Mouse (Mus musculus) kidney, adult 2 months (tissue): ENCODE measurements around the gene Gm11042. TPM values are rescaled to one million over a fixed set of nuclear protein-coding genes. Genes with fewer than 3 reads are reported as not detected.

Experiments
- DNase-seq: peaks from one replicate; pipeline ENCODE4 v3.0.0; 2021
- H3K27ac ChIP-seq: fragments of 200-500 bp; 2 replicates; pipeline ENCODE4 v1.5.1; 2012; ENCODE audit warnings: low read depth, low read length, control low read depth, inconsistent platforms; ENCODE audit not compliant: insufficient read depth
- H3K27me3 ChIP-seq: fragments of 200-500 bp; replicated peaks from 2 replicates; pipeline ENCODE4 v1.6.1; 2012; ENCODE audit warnings: mild to moderate bottlenecking, moderate library complexity, low read length, inconsistent platforms; ENCODE audit not compliant: control insufficient read depth, insufficient read depth
- H3K36me3 ChIP-seq: fragments of 200-500 bp; 2 replicates; pipeline ENCODE4 v1.6.1; 2012; ENCODE audit warnings: mild to moderate bottlenecking, moderate library complexity, low read length, inconsistent platforms; ENCODE audit not compliant: control insufficient read depth, insufficient read depth
- H3K4me1 ChIP-seq: fragments of 200-500 bp; 2 replicates; pipeline ENCODE4 v1.6.1; 2011; ENCODE audit warnings: low read length; ENCODE audit not compliant: control insufficient read depth, insufficient read depth
- H3K4me3 ChIP-seq: fragments of 200-500 bp; 2 replicates; pipeline ENCODE4 v1.5.1; 2011; ENCODE audit warnings: mild to moderate bottlenecking, low read depth, low read length, control low read depth; ENCODE audit not compliant: insufficient read depth
- CTCF ChIP-seq: fragments of 200-500 bp; conservative IDR thresholded peaks from 2 replicates; pipeline ENCODE4 v1.5.1; 2011; ENCODE audit warnings: low read depth, mild to moderate bottlenecking, control low read depth, low read length, moderate library complexity, mixed read lengths; ENCODE audit not compliant: insufficient read depth, insufficient read length
- POLR2A ChIP-seq: fragments of 200-500 bp; IDR thresholded peaks from one replicate; pipeline ENCODE4 v1.6.1; 2011; ENCODE audit warnings: low read depth, low read length, control low read depth
- whole genome bisulfite sequencing: fragments of 180-500 bp; shearing (Covaris S2); methylation state at CpG from one replicate; pipeline ENCODE4 v1.1.7; 2018; 5-methylcytosine and 5-hydroxymethylcytosine counted together
- polyA plus RNA-seq: library from polyadenylated mRNA; depleted of rRNA; stranded (reverse); fragments of >200 nt; gene quantifications from 2 replicates; pipeline ENCODE4 v1.2.3, GENCODE M21; 2012; rRNA removed

Gm11042 gene
- not detected in 2 replicates for polyA plus RNA-seq

DNA sequence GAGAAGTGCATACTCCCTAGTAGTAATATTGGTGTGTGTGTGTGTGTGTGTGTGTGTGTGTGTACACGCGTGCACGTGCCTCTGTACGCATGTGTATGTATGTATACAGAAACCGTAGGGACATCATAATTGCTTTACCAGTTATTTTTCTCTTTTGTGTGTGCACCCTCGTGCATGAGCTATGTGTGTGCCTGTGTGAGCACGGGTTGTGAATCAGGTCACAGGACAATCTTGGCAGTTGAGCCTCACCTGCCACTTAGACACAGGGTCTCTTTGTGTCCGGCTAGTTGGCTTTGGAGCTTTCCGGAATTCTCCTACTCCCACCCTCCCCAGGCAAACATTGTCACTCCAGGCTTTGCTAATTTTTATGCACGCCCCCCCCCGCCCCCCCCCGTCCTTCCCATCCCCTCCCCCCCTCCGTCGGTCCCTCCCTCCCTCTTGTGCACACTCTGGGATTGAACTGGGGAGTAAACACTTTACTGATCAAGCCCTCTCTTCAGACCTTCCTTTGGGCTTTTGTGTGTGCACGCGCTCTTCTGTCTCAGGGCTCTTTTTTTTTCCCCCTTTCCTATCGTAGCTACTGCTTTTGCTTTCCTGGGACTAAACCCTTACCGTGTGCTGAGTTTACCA lies at the start of gene Gm11042:
Gm11042 (minus strand) TSS at position 51 of the 630 bp plus-strand sequence.
- TF ChIP-seq POLR2A: no peak
- no peak for TF ChIP-seq CTCF
- Histone ChIP-seq H3K4me3 (peak within 1 kb of the TSS; percentile 40), H3K27me3 (no peaks in the 10 kb centered on the region), H3K27ac (no peak within 1 kb of the TSS), H3K36me3 (no peaks in the 10 kb centered on the region), H3K4me1 (no peaks in the 10 kb centered on the region)
- WGBS: 24% methylated on average over 18 of the region's 18 CpGs
- DNase-seq: no peak

GRCm38 (mm10) chr12:74364477-74364876 lies 48.3 kb upstream of the Gm11042 start:
- Histone ChIP-seq H3K27me3 (no peaks in the 10 kb centered on the region), H3K4me3 (no peak overlapping the region), H3K36me3 (no peaks in the 10 kb centered on the region), H3K4me1 (no peaks in the 10 kb centered on the region), H3K27ac (no peak overlapping the region)
- DNase-seq: no peak
- 85% methylated on average over 7 of the region's 7 CpGs for WGBS
- TF ChIP-seq CTCF (no peak), POLR2A (no peak)

DNA sequence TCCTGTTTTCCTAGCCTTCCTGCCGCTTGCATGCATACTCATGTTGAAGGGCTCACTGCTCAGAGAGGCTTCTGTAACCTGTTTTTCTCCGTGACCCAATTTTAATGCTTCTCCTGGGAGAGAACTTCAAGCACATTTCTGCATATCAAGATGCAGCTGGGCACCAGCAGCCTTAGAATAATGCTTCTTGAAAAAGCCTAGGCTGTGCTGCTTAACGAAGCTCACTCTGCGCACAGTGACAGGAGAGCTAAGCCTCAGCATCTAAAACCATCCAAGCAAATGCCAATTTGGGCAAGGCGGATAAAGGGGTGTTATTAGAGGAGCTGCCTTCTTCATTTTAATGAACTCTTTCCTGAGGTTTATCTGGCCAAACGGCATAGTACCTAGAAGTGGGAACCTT lies 46.9 kb upstream of the Gm11042 start:
- TF ChIP-seq CTCF (no peak), POLR2A (no peak)

DNA sequence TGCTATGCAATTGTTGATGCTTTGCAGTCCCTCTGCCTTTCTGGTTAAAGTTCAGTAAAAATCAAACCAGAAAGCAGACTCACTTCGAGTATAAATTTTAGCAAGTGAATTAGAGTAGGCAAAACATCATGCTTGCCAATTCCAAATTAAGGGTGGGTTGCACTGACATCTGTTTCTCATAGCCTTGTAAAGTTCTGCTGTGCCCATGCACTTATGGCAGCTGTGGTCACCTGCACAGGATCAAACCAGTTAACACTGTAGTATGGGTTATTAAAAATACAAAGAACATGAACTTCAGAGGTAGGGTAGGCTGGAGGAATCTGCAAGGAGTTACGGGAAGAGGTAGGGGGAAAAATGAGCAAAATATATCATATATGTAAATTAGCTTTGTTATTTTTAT lies 46.3 kb upstream of the Gm11042 start:
- TF ChIP-seq POLR2A (no peak), CTCF (no peak)
- no peaks in the 10 kb centered on the region for H3K27me3 ChIP-seq
- no peak for DNase-seq
- H3K36me3 ChIP-seq: no peaks in the 10 kb centered on the region
- no peak overlapping the region for H3K27ac ChIP-seq
- 72% methylated on average over 2 of the region's 2 CpGs for WGBS
- H3K4me3 ChIP-seq: no peak overlapping the region
- H3K4me1 ChIP-seq: no peaks in the 10 kb centered on the region

More for the DNA sequence above, 46.9 kb upstream of the Gm11042 start:
- Histone ChIP-seq H3K27me3 (no peaks in the 10 kb centered on the region), H3K4me3 (no peak overlapping the region), H3K4me1 (no peaks in the 10 kb centered on the region), H3K27ac (no peak overlapping the region), H3K36me3 (no peaks in the 10 kb centered on the region)
- WGBS: 86% methylated on average over 6 of the region's 6 CpGs
- DNase-seq: no peak

- 75% methylated on average over 5 of the region's 5 CpGs for WGBS
- no peaks in the 10 kb centered on the region for H3K27me3 ChIP-seq
- H3K4me3 ChIP-seq: no peak overlapping the region
- TF ChIP-seq CTCF (no peak), POLR2A (no peak)
- DNase-seq: no peak
- H3K27ac ChIP-seq: no peak overlapping the region
- H3K4me1 ChIP-seq: no peaks in the 10 kb centered on the region
- no peaks in the 10 kb centered on the region for H3K36me3 ChIP-seq
Measured at GRCm38 (mm10) chr12:74359791-74360190, 43.6 kb upstream of the Gm11042 start.

DNA sequence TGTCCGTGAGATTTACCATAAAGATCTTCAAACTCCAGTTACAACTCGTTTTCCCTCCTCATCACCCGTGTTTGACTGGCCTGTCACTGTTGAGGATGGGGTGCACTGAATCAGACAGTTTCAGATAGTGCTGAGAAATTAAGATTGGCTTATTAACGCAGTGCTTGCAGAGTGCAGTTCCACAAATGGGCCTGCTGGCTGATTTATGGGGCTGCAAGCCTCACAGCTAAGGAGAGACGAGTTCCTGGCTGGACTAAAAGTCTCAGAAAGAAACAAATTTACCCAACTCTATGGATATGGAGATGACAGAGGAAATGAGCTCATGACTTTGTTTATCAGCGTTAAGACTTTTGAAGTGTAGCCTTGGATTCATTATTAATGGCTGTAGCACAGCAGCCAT lies 41.6 kb upstream of the Gm11042 start:
- H3K4me3 ChIP-seq: no peak overlapping the region
- no peaks in the 10 kb centered on the region for H3K4me1 ChIP-seq
- no peak overlapping the region for H3K27ac ChIP-seq
- DNase-seq: no peak
- no peaks in the 10 kb centered on the region for H3K36me3 ChIP-seq
- 41% methylated on average over 6 of the region's 6 CpGs for WGBS
- TF ChIP-seq CTCF (no peak), POLR2A (no peak)
- H3K27me3 ChIP-seq: no peaks in the 10 kb centered on the region

DNA sequence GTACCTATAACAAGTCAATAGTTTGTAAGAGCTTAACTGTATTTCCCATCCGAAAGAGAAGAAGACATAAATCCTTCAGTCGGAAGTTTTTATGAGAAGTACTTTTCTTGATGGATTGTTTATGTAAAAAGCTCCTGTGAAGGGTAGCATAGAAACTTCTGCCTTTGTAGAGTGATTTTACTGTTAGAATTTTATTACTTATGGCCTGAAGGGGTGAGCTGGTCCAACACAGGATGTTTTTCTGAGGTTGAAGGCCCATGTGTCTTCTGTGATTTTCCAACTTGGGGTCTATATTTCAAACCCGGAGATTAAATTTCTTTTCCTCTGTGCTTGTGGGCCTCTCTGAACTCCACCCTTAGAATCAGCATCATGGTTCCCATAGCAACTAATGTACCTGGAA lies 26.5 kb upstream of the Gm11042 start:
- WGBS: 37% methylated on average over 3 of the region's 3 CpGs
- H3K4me1 ChIP-seq: no peaks in the 10 kb centered on the region
- no peaks in the 10 kb centered on the region for H3K36me3 ChIP-seq
- H3K4me3 ChIP-seq: no peak overlapping the region
- no peaks in the 10 kb centered on the region; the same call in 1 of the 2 replicates for H3K27me3 ChIP-seq
- TF ChIP-seq POLR2A (no peak), CTCF (no peak)
- no peak overlapping the region for H3K27ac ChIP-seq
- no peak for DNase-seq
